Mouse (Mus musculus) frontal cortex, postnatal 14 days (tissue): ENCODE results near the gene Pard3b.

Experiments
- DNase-seq, 2 experiments: peaks; one replicate each; pipeline ENCODE4 v3.0.0; 2022; ENCODE audit warnings: low spot score in 2 of 2

Gene Pard3b

GRCm38 (mm10) chr1:62388013-62388412 lies 749.4 kb downstream of the Pard3b start:
- DNase-seq: no peak

- no peak for DNase-seq
Measured at GRCm38 (mm10) chr1:62392863-62393262, 754.2 kb downstream of the Pard3b start.

GRCm38 (mm10) chr1:62394555-62394954 lies 755.9 kb downstream of the Pard3b start:
- DNase-seq: no peak

GRCm38 (mm10) chr1:62398261-62398660 lies 759.6 kb downstream of the Pard3b start:
- DNase-seq: no peak

- no peak for DNase-seq
Measured at GRCm38 (mm10) chr1:62398738-62399137, 760.1 kb downstream of the Pard3b start.

- DNase-seq: no peak
Measured at GRCm38 (mm10) chr1:62405061-62405460, 766.4 kb downstream of the Pard3b start.

- no peak for DNase-seq
Measured at GRCm38 (mm10) chr1:62411368-62411767, 772.7 kb downstream of the Pard3b start.

GRCm38 (mm10) chr1:62412019-62412418 lies 773.4 kb downstream of the Pard3b start:
- DNase-seq: no peak

GRCm38 (mm10) chr1:62412988-62413387 lies 774.4 kb downstream of the Pard3b start:
- no peak for DNase-seq

- DNase-seq: no peak
Measured at GRCm38 (mm10) chr1:62414521-62414920, 775.9 kb downstream of the Pard3b start.

GRCm38 (mm10) chr1:62416627-62417374 lies 778.2 kb downstream of the Pard3b start:
- DNase-seq: no peak

- DNase-seq: no peak
Measured at GRCm38 (mm10) chr1:62422896-62423650, 784.4 kb downstream of the Pard3b start.

GRCm38 (mm10) chr1:62425369-62425768 lies 786.7 kb downstream of the Pard3b start:
- DNase-seq: no peak

GRCm38 (mm10) chr1:62428736-62429135 lies 790.1 kb downstream of the Pard3b start:
- no peak for DNase-seq

GRCm38 (mm10) chr1:62429333-62430182 lies 790.9 kb downstream of the Pard3b start:
- no peak for DNase-seq

GRCm38 (mm10) chr1:62431054-62431453 lies 792.4 kb downstream of the Pard3b start:
- DNase-seq: no peak

- no peak for DNase-seq
Measured at GRCm38 (mm10) chr1:62433891-62434290, 795.3 kb downstream of the Pard3b start.

- no peak for DNase-seq
Measured at GRCm38 (mm10) chr1:62435844-62436243, 797.2 kb downstream of the Pard3b start.

- no peak for DNase-seq
Measured at GRCm38 (mm10) chr1:62436304-62436703, 797.7 kb downstream of the Pard3b start.

GRCm38 (mm10) chr1:62437493-62437892 lies 798.9 kb downstream of the Pard3b start:
- DNase-seq: no peak

GRCm38 (mm10) chr1:62444406-62444805 lies 805.8 kb downstream of the Pard3b start:
- no peak for DNase-seq

GRCm38 (mm10) chr1:62446818-62447217 lies 808.2 kb downstream of the Pard3b start:
- no peak for DNase-seq
